Mouse (Mus musculus) liver, adult (tissue): Measurements from ENCODE around the gene Gm11733.

ENCODE experiments used
- GATA4 ChIP-seq: IDR thresholded peaks from 2 replicates; pipeline ENCODE4 v1.6.1; 2014; ENCODE audit warnings: mild to moderate bottlenecking, low read length; ENCODE audit not compliant: insufficient replicate concordance

Gene Gm11733

GRCm38 (mm10) chr11:117497256-117498136, 13.3 kb downstream of the Gm11733 start:
- no peak for TF ChIP-seq GATA4

GRCm38 (mm10) chr11:117498137-117498511, 14.0 kb downstream of the Gm11733 start:
- no peak for TF ChIP-seq GATA4

- no peak for TF ChIP-seq GATA4
Observed at GRCm38 (mm10) chr11:117508972-117509371, 24.8 kb downstream of the Gm11733 start.

GRCm38 (mm10) chr11:117515718-117516421, 31.7 kb downstream of the Gm11733 start:
- no peak for TF ChIP-seq GATA4

- no peak for TF ChIP-seq GATA4
Observed at GRCm38 (mm10) chr11:117516422-117516796, 32.2 kb downstream of the Gm11733 start.

- no peak for TF ChIP-seq GATA4
Observed at GRCm38 (mm10) chr11:117521906-117522780, 38.0 kb downstream of the Gm11733 start.

GRCm38 (mm10) chr11:117522879-117523519, 38.8 kb downstream of the Gm11733 start:
- TF ChIP-seq GATA4 = no peak

GRCm38 (mm10) chr11:117525606-117526349, 41.6 kb downstream of the Gm11733 start:
- TF ChIP-seq GATA4 = no peak

- no peak for TF ChIP-seq GATA4
Observed at GRCm38 (mm10) chr11:117532374-117532773, 48.2 kb downstream of the Gm11733 start.

- TF ChIP-seq GATA4 = no peak
Observed at GRCm38 (mm10) chr11:117534912-117535311, 50.7 kb downstream of the Gm11733 start.

GRCm38 (mm10) chr11:117535491-117536304, 51.5 kb downstream of the Gm11733 start:
- no peak for TF ChIP-seq GATA4

- no peak for TF ChIP-seq GATA4
Observed at GRCm38 (mm10) chr11:117536586-117536985, 52.4 kb downstream of the Gm11733 start.
